Mouse (Mus musculus): ENCODE data around the gene Exoc2.

DNA sequence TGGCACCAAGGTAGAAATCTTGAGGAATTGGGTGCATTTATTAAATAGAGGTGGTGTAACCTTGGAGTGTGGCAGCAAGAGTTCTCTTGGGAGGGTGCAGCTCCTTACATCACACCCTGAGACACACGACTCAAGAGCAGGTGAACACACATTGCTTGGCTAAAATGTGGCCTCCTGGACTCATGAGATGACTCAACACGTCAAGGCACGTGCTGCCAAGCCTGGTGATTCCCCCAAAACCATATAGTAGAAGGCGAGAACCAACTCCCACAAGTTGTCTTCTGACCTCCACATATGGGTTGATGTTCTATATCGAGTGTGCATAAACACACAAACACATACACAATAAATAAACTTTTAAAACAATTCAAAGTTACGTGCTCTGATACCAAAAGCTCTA lies 25.9 kb upstream of the Exoc2 start:
- TF ChIP-seq CTCF (IDR thresholded peaks at IDR 0.05; ENCODE audit: low read depth, low read length) (no peak), POLR2A (IDR thresholded peaks at IDR 0.05; ENCODE audit: extremely low read depth, insufficient read depth, low read length) (no peak)
